Mouse (Mus musculus): ENCODE data around the gene Dmrtb1. TPM values are rescaled to one million over a fixed set of nuclear protein-coding genes. Genes with fewer than 3 reads are reported as not detected.

The Dmrtb1 gene
- polyA plus RNA-seq, 1 experiment from 2014 or later, result not detected

- no peak overlapping the region for H3K4me3 ChIP-seq (ENCODE audit: low read depth, low read length)
- no peak overlapping the region for H3K9ac ChIP-seq (ENCODE audit: low read length)
- no peaks in the 10 kb centered on the region for H3K27me3 ChIP-seq (ENCODE audit: control insufficient read depth, insufficient read depth, low read length)
- 60% methylated on average over 5 of the region's 5 CpGs for WGBS
- no peak overlapping the region for H3K4me2 ChIP-seq (replicated peaks; ENCODE audit: low read depth)
- H3K9me3 ChIP-seq (ENCODE audit: control insufficient read depth, low read length), result no peaks in the 10 kb centered on the region
- H3K27ac ChIP-seq (replicated peaks), result no peak overlapping the region
- ATAC-seq (ENCODE audit: low FRiP score, low TSS enrichment) (0 out of 2 replicates have a peak, but pooled peaks have one; percentile 8), DNase-seq (ENCODE audit: low spot score) (no peak)
- no peak for TF ChIP-seq CTCF (IDR thresholded peaks at IDR 0.05; ENCODE audit: low read depth)
- TF ChIP-seq EP300 (optimal IDR thresholded peaks at IDR 0.05), result no peak
- no peaks in the 10 kb centered on the region for H3K36me3 ChIP-seq (ENCODE audit: control insufficient read depth, insufficient read depth, low read length)
- H3K4me1 ChIP-seq (replicated peaks; ENCODE audit: control insufficient read depth, insufficient read depth), result no peaks in the 10 kb centered on the region
Measured at GRCm38 (mm10) chr4:107653280-107653643, 30.8 kb downstream of the Dmrtb1 start.

- Histone ChIP-seq H3K27ac (replicated peaks) (no peak overlapping the region), H3K4me2 (replicated peaks; ENCODE audit: low read depth) (no peak overlapping the region), H3K4me1 (replicated peaks; ENCODE audit: control insufficient read depth, insufficient read depth) (no peaks in the 10 kb centered on the region), H3K27me3 (ENCODE audit: control insufficient read depth, insufficient read depth, low read length) (no peaks in the 10 kb centered on the region), H3K36me3 (ENCODE audit: control insufficient read depth, insufficient read depth, low read length) (no peaks in the 10 kb centered on the region), H3K9me3 (ENCODE audit: control insufficient read depth, low read length) (no peaks in the 10 kb centered on the region), H3K9ac (ENCODE audit: low read length) (no peak overlapping the region), H3K4me3 (ENCODE audit: low read depth, low read length) (no peak overlapping the region)
- peak; percentile 81 for ATAC-seq (ENCODE audit: low FRiP score, low TSS enrichment)
- DNase-seq (ENCODE audit: low spot score), result peak; percentile 87
- WGBS, result 11% methylated on average over 7 of the region's 7 CpGs
- TF ChIP-seq CTCF (IDR thresholded peaks at IDR 0.05; ENCODE audit: low read depth), result peak; percentile 93
- TF ChIP-seq EP300 (optimal IDR thresholded peaks at IDR 0.05), result no peak
Measured at GRCm38 (mm10) chr4:107652598-107653279, 31.3 kb downstream of the Dmrtb1 start.

GRCm38 (mm10) chr4:107651021-107651496, 33.0 kb downstream of the Dmrtb1 start:
- no peak for DNase-seq (ENCODE audit: low spot score)
- H3K4me1 ChIP-seq (replicated peaks; ENCODE audit: control insufficient read depth, insufficient read depth), result no peaks in the 10 kb centered on the region
- WGBS, result 25% methylated on average over 12 of the region's 12 CpGs
- no peaks in the 10 kb centered on the region for H3K36me3 ChIP-seq (ENCODE audit: control insufficient read depth, insufficient read depth, low read length)
- no peak overlapping the region for H3K4me2 ChIP-seq (replicated peaks; ENCODE audit: low read depth)
- TF ChIP-seq CTCF (IDR thresholded peaks at IDR 0.05; ENCODE audit: low read depth), result no peak
- no peak for TF ChIP-seq EP300 (optimal IDR thresholded peaks at IDR 0.05)
- H3K27me3 ChIP-seq (ENCODE audit: control insufficient read depth, insufficient read depth, low read length), result no peaks in the 10 kb centered on the region
- H3K9me3 ChIP-seq (ENCODE audit: control insufficient read depth, low read length), result no peaks in the 10 kb centered on the region
- no peak overlapping the region for H3K9ac ChIP-seq (ENCODE audit: low read length)
- ATAC-seq (ENCODE audit: low FRiP score, low TSS enrichment), result no peak
- no peak overlapping the region for H3K4me3 ChIP-seq (ENCODE audit: low read depth, low read length)
- H3K27ac ChIP-seq (replicated peaks), result no peak overlapping the region

GRCm38 (mm10) chr4:107648959-107649485, 35.0 kb downstream of the Dmrtb1 start:
- H3K4me2 ChIP-seq (replicated peaks; ENCODE audit: low read depth), result no peak overlapping the region
- H3K4me3 ChIP-seq (ENCODE audit: low read depth, low read length), result no peak overlapping the region
- 68% methylated on average over 5 of the region's 5 CpGs for WGBS
- no peak for ATAC-seq (ENCODE audit: low FRiP score, low TSS enrichment)
- no peaks in the 10 kb centered on the region for H3K4me1 ChIP-seq (replicated peaks; ENCODE audit: control insufficient read depth, insufficient read depth)
- no peaks in the 10 kb centered on the region for H3K9me3 ChIP-seq (ENCODE audit: control insufficient read depth, low read length)
- H3K9ac ChIP-seq (ENCODE audit: low read length), result no peak overlapping the region
- no peak for DNase-seq (ENCODE audit: low spot score)
- TF ChIP-seq EP300 (optimal IDR thresholded peaks at IDR 0.05) (no peak), CTCF (IDR thresholded peaks at IDR 0.05; ENCODE audit: low read depth) (no peak)
- H3K27me3 ChIP-seq (ENCODE audit: control insufficient read depth, insufficient read depth, low read length), result no peaks in the 10 kb centered on the region
- H3K36me3 ChIP-seq (ENCODE audit: control insufficient read depth, insufficient read depth, low read length), result no peaks in the 10 kb centered on the region
- H3K27ac ChIP-seq (replicated peaks), result no peak overlapping the region

- 63% methylated on average over 4 of the region's 4 CpGs for WGBS
- Histone ChIP-seq H3K27ac (replicated peaks) (no peak overlapping the region), H3K4me2 (replicated peaks; ENCODE audit: low read depth) (no peak overlapping the region), H3K4me3 (ENCODE audit: low read depth, low read length) (no peak overlapping the region), H3K9ac (ENCODE audit: low read length) (no peak overlapping the region), H3K36me3 (ENCODE audit: control insufficient read depth, insufficient read depth, low read length) (no peaks in the 10 kb centered on the region), H3K4me1 (replicated peaks; ENCODE audit: control insufficient read depth, insufficient read depth) (no peaks in the 10 kb centered on the region), H3K9me3 (ENCODE audit: control insufficient read depth, low read length) (no peaks in the 10 kb centered on the region), H3K27me3 (ENCODE audit: control insufficient read depth, insufficient read depth, low read length) (no peaks in the 10 kb centered on the region)
- DNase-seq (ENCODE audit: low spot score) (no peak), ATAC-seq (ENCODE audit: low FRiP score, low TSS enrichment) (no peak)
- no peak for TF ChIP-seq EP300 (optimal IDR thresholded peaks at IDR 0.05)
- no peak for TF ChIP-seq CTCF (IDR thresholded peaks at IDR 0.05; ENCODE audit: low read depth)
Measured at GRCm38 (mm10) chr4:107641624-107642023, 42.4 kb downstream of the Dmrtb1 start.

- Histone ChIP-seq H3K27me3 (ENCODE audit: control insufficient read depth, insufficient read depth, low read length) (no peaks in the 10 kb centered on the region), H3K36me3 (ENCODE audit: control insufficient read depth, insufficient read depth, low read length) (no peaks in the 10 kb centered on the region), H3K27ac (replicated peaks) (no peak overlapping the region), H3K4me3 (ENCODE audit: low read depth, low read length) (no peak overlapping the region), H3K4me2 (replicated peaks; ENCODE audit: low read depth) (no peak overlapping the region), H3K9ac (ENCODE audit: low read length) (no peak overlapping the region), H3K4me1 (replicated peaks; ENCODE audit: control insufficient read depth, insufficient read depth) (no peaks in the 10 kb centered on the region), H3K9me3 (ENCODE audit: control insufficient read depth, low read length) (no peaks in the 10 kb centered on the region)
- DNase-seq (ENCODE audit: low spot score) (no peak), ATAC-seq (ENCODE audit: low FRiP score, low TSS enrichment) (no peak)
- TF ChIP-seq EP300 (optimal IDR thresholded peaks at IDR 0.05), result no peak
- no peak for TF ChIP-seq CTCF (IDR thresholded peaks at IDR 0.05; ENCODE audit: low read depth)
- WGBS, result 73% methylated on average over 10 of the region's 10 CpGs
Measured at GRCm38 (mm10) chr4:107638303-107638702, 45.7 kb downstream of the Dmrtb1 start.
